Mouse (Mus musculus) myocyte (in vitro differentiated cells): ENCODE results near the gene Smtn. TPM values are rescaled to one million over a fixed set of nuclear protein-coding genes. Genes with fewer than 3 reads are reported as not detected.

ENCODE experiments used
- H3K27me3 ChIP-seq: one replicate; pipeline ENCODE4 v1.6.1; 2011; ENCODE audit not compliant: control insufficient read depth, insufficient read depth, insufficient read length
- H3K36me3 ChIP-seq: one replicate; pipeline ENCODE4 v1.6.1; 2011; ENCODE audit not compliant: control insufficient read depth, insufficient read depth
- H3K4me2 ChIP-seq: one replicate; pipeline ENCODE4 v1.6.1; 2011; ENCODE audit warnings: low read depth, control low read depth
- H3K4me3 ChIP-seq: one replicate; pipeline ENCODE4 v1.5.1; 2011; ENCODE audit warnings: mild to moderate bottlenecking, control low read depth, moderate library complexity
- H3K79me2 ChIP-seq: one replicate; pipeline ENCODE4 v1.6.1; 2011; ENCODE audit not compliant: control insufficient read depth, insufficient read depth
- H3ac ChIP-seq: one replicate; pipeline ENCODE4 v1.6.1; 2011; ENCODE audit not compliant: control insufficient read depth, insufficient read length
- CEBPB ChIP-seq: IDR thresholded peaks from 2 replicates; pipeline ENCODE4 v1.6.1; 2011; ENCODE audit warnings: mild to moderate bottlenecking, moderate library complexity; ENCODE audit not compliant: poor library complexity, insufficient read depth, severe bottlenecking
- E2F4 ChIP-seq: IDR thresholded peaks from one replicate; pipeline ENCODE4 v1.6.1; 2011; ENCODE audit warnings: mild to moderate bottlenecking, control low read depth, moderate library complexity; ENCODE audit not compliant: insufficient read depth
- MAX ChIP-seq: IDR thresholded peaks from one replicate; pipeline ENCODE4 v1.6.1; 2011; ENCODE audit warnings: low read depth, mild to moderate bottlenecking, control low read depth
- MYOD1 ChIP-seq, 3 experiments: IDR thresholded peaks; one replicate each; pipeline ENCODE4 v1.6.1; 2011; ENCODE audit warnings: control low read depth in 2 of 3, low read depth in 2 of 3, mild to moderate bottlenecking in 2 of 3, moderate library complexity in 1 of 3; ENCODE audit not compliant: insufficient read length in 2 of 3, control insufficient read depth in 1 of 3
- MYOG ChIP-seq, 3 experiments: IDR thresholded peaks; one replicate each; pipeline ENCODE4 v1.6.1; 2011; ENCODE audit warnings: control low read depth in 2 of 3, low read depth in 2 of 3, mild to moderate bottlenecking in 2 of 3; ENCODE audit not compliant: insufficient read length in 2 of 3, control insufficient read depth in 1 of 3, insufficient read depth in 1 of 3
- POLR2A ChIP-seq: IDR thresholded peaks from one replicate; pipeline ENCODE4 v1.6.1; 2011; ENCODE audit warnings: low read depth, mild to moderate bottlenecking, control low read depth, moderate library complexity; ENCODE audit not compliant: insufficient read length
- POLR2AphosphoS2 ChIP-seq: IDR thresholded peaks from one replicate; pipeline ENCODE4 v1.6.1; 2011; ENCODE audit warnings: low read depth, control low read depth; ENCODE audit not compliant: insufficient read length
- REST ChIP-seq: IDR thresholded peaks from one replicate; pipeline ENCODE4 v1.6.1; 2011; ENCODE audit warnings: mild to moderate bottlenecking, control low read depth, moderate library complexity; ENCODE audit not compliant: insufficient read depth, insufficient read length
- SRF ChIP-seq: IDR thresholded peaks from one replicate; pipeline ENCODE4 v1.6.1; 2011; ENCODE audit warnings: low read depth; ENCODE audit not compliant: control insufficient read depth, insufficient read length
- TCF12 ChIP-seq: IDR thresholded peaks from one replicate; pipeline ENCODE4 v1.6.1; 2011; ENCODE audit warnings: mild to moderate bottlenecking, control low read depth; ENCODE audit not compliant: poor library complexity, insufficient read depth, severe bottlenecking
- TCF3 ChIP-seq: IDR thresholded peaks from one replicate; pipeline ENCODE4 v1.6.1; 2011; ENCODE audit warnings: low read depth, control low read depth; ENCODE audit not compliant: insufficient read length
- USF1 ChIP-seq: IDR thresholded peaks from one replicate; pipeline ENCODE4 v1.6.1; 2011; ENCODE audit warnings: low read depth, mild to moderate bottlenecking, control low read depth, moderate library complexity
- polyA plus RNA-seq: library from polyadenylated mRNA; unstranded; fragments of >200 nt; fragmentation: generic; extraction: Trizol; gene quantifications from one replicate; pipeline ENCODE4 v1.2.1, GENCODE M21; 2012; ENCODE audit warnings: missing spikeins

Smtn gene
- polyA plus RNA-seq, 1 experiment, result 141 TPM

GRCm38 (mm10) chr11:3510321-3510720 is 30.1 kb downstream of the Smtn start:
- Histone ChIP-seq H3K36me3 (no peaks in the 10 kb centered on the region), H3K4me3 (no peak overlapping the region), H3K27me3 (no peaks in the 10 kb centered on the region), H3ac (no peak overlapping the region), H3K79me2 (no peaks in the 10 kb centered on the region), H3K4me2 (peak overlapping the region; percentile 63)
- TF ChIP-seq POLR2AphosphoS2 (no peak), TCF12 (no peak), TCF3 (no peak), CEBPB (no peak), USF1 (no peak), POLR2A (no peak), E2F4 (no peak), MAX (no peak), SRF (no peak), REST (no peak), MYOD1 (IDR thresholded peaks at IDR 0.05; ENCODE audit: control insufficient read depth in 1 of 3, insufficient read length in 2 of 3, low read depth in 2 of 3) (no peak), MYOG (IDR thresholded peaks at IDR 0.05; ENCODE audit: control insufficient read depth in 1 of 3, insufficient read depth in 1 of 3, insufficient read length in 2 of 3, low read depth in 2 of 3) (no peak)

GRCm38 (mm10) chr11:3509181-3510085 is 31.0 kb downstream of the Smtn start:
- Histone ChIP-seq H3K36me3 (no peaks in the 10 kb centered on the region), H3ac (no peak overlapping the region), H3K4me2 (peak overlapping the region; percentile 63), H3K4me3 (no peak overlapping the region), H3K79me2 (no peaks in the 10 kb centered on the region), H3K27me3 (no peaks in the 10 kb centered on the region)
- TF ChIP-seq TCF12 (peak; percentile 21), REST (no peak), CEBPB (no peak), POLR2AphosphoS2 (no peak), MYOD1 (IDR thresholded peaks at IDR 0.05; ENCODE audit: control insufficient read depth in 1 of 3, insufficient read length in 2 of 3, low read depth in 2 of 3) (peak in 2 of 3 experiments; percentile 17 to 82), MYOG (IDR thresholded peaks at IDR 0.05; ENCODE audit: control insufficient read depth in 1 of 3, insufficient read depth in 1 of 3, insufficient read length in 2 of 3, low read depth in 2 of 3) (peak; percentile 41 to 85 (median 59)), POLR2A (peak; percentile 33), TCF3 (no peak), MAX (no peak), USF1 (no peak), E2F4 (no peak), SRF (no peak)

GRCm38 (mm10) chr11:3508226-3508625 is 32.2 kb downstream of the Smtn start:
- no peaks in the 10 kb centered on the region for H3K36me3 ChIP-seq
- no peaks in the 10 kb centered on the region for H3K27me3 ChIP-seq
- H3ac ChIP-seq, result no peak overlapping the region
- no peak overlapping the region for H3K4me3 ChIP-seq
- peak in 2 of 3 experiments; percentile 45 to 83 for TF ChIP-seq MYOD1 (IDR thresholded peaks at IDR 0.05; ENCODE audit: control insufficient read depth in 1 of 3, insufficient read length in 2 of 3, low read depth in 2 of 3)
- peak; percentile 50 to 88 (median 60) for TF ChIP-seq MYOG (IDR thresholded peaks at IDR 0.05; ENCODE audit: control insufficient read depth in 1 of 3, insufficient read depth in 1 of 3, insufficient read length in 2 of 3, low read depth in 2 of 3)
- no peak for TF ChIP-seq TCF12
- peak overlapping the region; percentile 53 for H3K4me2 ChIP-seq
- no peaks in the 10 kb centered on the region for H3K79me2 ChIP-seq

- TF ChIP-seq CEBPB (no peak), MYOD1 (IDR thresholded peaks at IDR 0.05; ENCODE audit: control insufficient read depth in 1 of 3, insufficient read length in 2 of 3, low read depth in 2 of 3) (no peak), TCF3 (no peak), E2F4 (no peak), REST (no peak), POLR2A (no peak), MAX (no peak), USF1 (no peak), SRF (no peak), MYOG (IDR thresholded peaks at IDR 0.05; ENCODE audit: control insufficient read depth in 1 of 3, insufficient read depth in 1 of 3, insufficient read length in 2 of 3, low read depth in 2 of 3) (no peak)
- Histone ChIP-seq H3K27me3 (peaks cover 12% of the 10 kb centered on the region), H3K4me2 (peak overlapping the region; percentile 25), H3K79me2 (no peaks in the 10 kb centered on the region), H3K36me3 (no peaks in the 10 kb centered on the region), H3ac (no peak overlapping the region), H3K4me3 (no peak overlapping the region)
Observed at GRCm38 (mm10) chr11:3503755-3504693, 36.4 kb downstream of the Smtn start.
